Mouse (Mus musculus) brain, adult 10 weeks (tissue): ENCODE data around the gene Msl1. TPM values are rescaled to one million over a fixed set of nuclear protein-coding genes. Genes with fewer than 3 reads are reported as not detected.

Experiments
- polyA plus RNA-seq: library from polyadenylated mRNA; stranded (reverse); fragments of 350-450 nt; fragmentation: Illumina TruSeq; extraction: RNeasy Lipid Tissue Mini Kit (QIAGEN cat#74804); gene quantifications from one replicate; pipeline ENCODE4 v1.2.3, GENCODE M21; 2015; ENCODE audit warnings: low read depth, low replicate concordance

Gene Msl1
- 117 TPM for polyA plus RNA-seq

DNA sequence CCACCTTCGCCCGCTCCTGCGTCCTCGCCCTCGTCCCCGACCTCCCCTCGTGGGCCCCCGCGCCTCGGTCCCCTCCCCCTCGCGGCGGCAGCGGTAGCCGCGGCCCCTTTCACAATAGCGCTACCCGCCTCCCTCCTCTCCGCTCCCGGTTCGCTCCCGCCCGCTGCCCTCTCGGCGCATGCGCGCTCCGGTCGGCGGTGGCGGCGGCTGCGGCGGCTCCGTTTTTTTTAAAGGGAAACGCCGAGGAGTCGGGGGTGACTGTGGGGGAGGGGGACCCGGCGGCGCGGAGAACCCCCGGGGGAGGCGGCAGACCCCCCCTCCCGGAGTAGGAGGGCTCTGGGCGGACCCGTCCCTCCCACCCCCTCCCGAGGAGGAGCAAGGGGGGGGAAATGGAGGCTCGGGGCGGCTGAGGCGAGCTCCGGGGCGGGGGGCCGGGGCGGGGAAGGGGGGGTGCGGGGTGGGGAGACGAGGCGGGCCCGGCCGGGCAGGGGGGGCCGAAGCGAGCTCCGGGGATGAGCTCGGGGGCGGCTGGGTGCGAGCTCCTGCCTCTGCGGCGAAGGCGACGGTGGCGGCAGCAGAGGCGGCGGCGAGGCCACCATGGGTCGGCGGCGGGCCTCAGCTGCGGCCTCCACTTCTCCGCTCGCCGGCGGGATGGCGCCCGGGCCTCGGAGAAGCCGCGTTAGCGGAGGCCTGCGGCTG lies at the start of gene Msl1:
Msl1 (plus strand) TSS at position 502 of the 699 bp plus-strand sequence.

GRCm38 (mm10) chr11:98774582-98775347 lies 20.6 kb upstream of the Msl1 start, which contains the start of gene Nr1d1:
Gene Nr1d1 (minus strand): TSS chr11:98775333.

GRCm38 (mm10) chr11:98804605-98805004 lies 9.3 kb downstream of the Msl1 start, which contains the start of gene Casc3:
Gene Casc3 (plus strand): TSS chr11:98804905.

DNA sequence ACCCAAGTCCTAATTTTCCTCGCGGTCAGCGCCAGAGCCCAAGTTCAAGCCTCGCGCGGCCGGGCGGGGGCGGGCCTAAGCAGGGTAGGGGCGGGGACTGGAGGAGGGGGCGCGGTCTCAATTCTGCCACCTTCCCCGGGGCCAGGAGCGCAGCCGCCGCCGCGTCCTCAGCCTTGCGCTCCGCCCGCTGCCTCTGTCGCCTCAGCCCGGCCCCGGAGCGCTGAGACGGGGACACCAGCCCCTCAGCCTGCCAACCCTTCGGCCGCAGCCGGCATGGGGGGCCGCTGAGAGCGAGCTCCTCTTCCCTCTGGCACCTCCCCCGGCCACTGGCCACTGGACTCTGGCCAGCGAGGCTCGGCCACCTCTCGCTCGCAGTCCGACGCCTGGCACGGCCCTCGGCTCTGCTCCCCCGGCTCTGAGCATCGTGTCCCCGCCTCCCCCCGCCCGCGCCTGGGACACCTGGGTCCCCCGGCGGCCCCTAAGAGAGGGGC lies 41.4 kb downstream of the Msl1 start, which contains the start of gene Rapgefl1:
Rapgefl1 (plus strand) TSS at position 135 of the 491 bp plus-strand sequence.

Other genes starting within 250 kb of the Msl1 start
- gene Ikzf3, start 249.5 kb upstream of the Msl1 start, polyA plus RNA-seq: not detected
- gene Zpbp2, start 244.4 kb upstream of the Msl1 start, polyA plus RNA-seq: not detected
- gene Ormdl3, start 208.1 kb upstream of the Msl1 start, polyA plus RNA-seq: 59.0 TPM
- not detected for gene Lrrc3c, start 197.2 kb upstream of the Msl1 start, polyA plus RNA-seq
- not detected for gene Gm12355, start 169.9 kb upstream of the Msl1 start, polyA plus RNA-seq
- not detected for gene Gsdma3, start 169.2 kb upstream of the Msl1 start, polyA plus RNA-seq
- gene Gsdma2, start 148.8 kb upstream of the Msl1 start, polyA plus RNA-seq: not detected
- not detected for gene Gsdma, start 131.2 kb upstream of the Msl1 start, polyA plus RNA-seq
- gene Psmd3, start 113.0 kb upstream of the Msl1 start, polyA plus RNA-seq: 113 TPM
- gene Csf3, start 94.3 kb upstream of the Msl1 start, polyA plus RNA-seq: not detected
- 76.2 TPM for gene Med24, start 66.1 kb upstream of the Msl1 start, polyA plus RNA-seq
- 652 TPM for gene Thra, start 54.9 kb upstream of the Msl1 start, polyA plus RNA-seq
- gene Nr1d1, start 20.2 kb upstream of the Msl1 start, polyA plus RNA-seq: 59.3 TPM
- gene Casc3, start 9.4 kb downstream of the Msl1 start, polyA plus RNA-seq: 37.6 TPM
- 89.1 TPM for gene Rapgefl1, start 41.3 kb downstream of the Msl1 start, polyA plus RNA-seq
- 28.1 TPM for gene Wipf2, start 68.1 kb downstream of the Msl1 start, polyA plus RNA-seq
- gene Cdc6, start 112.3 kb downstream of the Msl1 start, polyA plus RNA-seq: 0.74 TPM
- gene Rara, start 132.3 kb downstream of the Msl1 start, polyA plus RNA-seq: 7.5 TPM
- gene Gjd3, start 187.5 kb downstream of the Msl1 start, polyA plus RNA-seq: not detected
- 0.95 TPM for gene Top2a, start 228.7 kb downstream of the Msl1 start, polyA plus RNA-seq
- gene Igfbp4, start 245.7 kb downstream of the Msl1 start, polyA plus RNA-seq: 75.5 TPM